Mouse (Mus musculus) megakaryocyte-erythroid progenitor cell, adult 5-6 weeks (primary cell): Measurements from ENCODE around the gene Slc25a25. TPM values are rescaled to one million over a fixed set of nuclear protein-coding genes. Genes with fewer than 3 reads are reported as not detected.

Source experiments
- ATAC-seq: replicated peaks from 2 replicates; pipeline ENCODE4 v1.8.0; 2016; ENCODE audit warnings: mild to moderate bottlenecking, inconsistent platforms; ENCODE audit not compliant: severe bottlenecking, poor library complexity, low FRiP score, low TSS enrichment
- total RNA-seq, 2 experiments: library from RNA; stranded (forward) in 1 of 2; stranded (reverse) in 1 of 2; fragments of 200-1000, 215-1000 nt in 1 of 2; fragments of >200 nt in 1 of 2; fragmentation: Nextera tagmentation in 1 of 2; gene quantifications; 2 replicates each; pipeline ENCODE4 v1.2.3; 2014 to 2017

Slc25a25 gene
- total RNA-seq, 2 experiments from 2014 or later: 12.2 to 34.6 TPM

DNA sequence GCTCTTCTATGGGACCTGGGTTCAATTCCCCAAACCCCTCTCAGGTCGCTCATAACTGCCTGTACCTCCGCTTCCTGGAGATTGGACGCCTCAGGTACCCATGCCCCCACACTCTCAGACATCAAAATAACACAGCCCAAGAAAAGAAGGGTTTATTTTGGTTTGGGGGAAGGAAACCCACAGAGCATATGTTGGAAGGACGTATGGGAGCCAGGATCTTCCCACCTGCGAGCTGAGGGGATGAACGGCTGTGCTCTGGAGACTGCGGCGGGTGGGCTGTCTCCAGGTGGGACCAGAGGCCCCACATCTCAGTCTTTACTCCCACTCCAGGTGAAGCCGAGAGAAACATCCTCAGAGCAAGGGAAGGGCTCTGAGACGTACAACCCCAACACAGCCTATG lies 74.3 kb downstream of the Slc25a25 start:
- no peak for ATAC-seq

DNA sequence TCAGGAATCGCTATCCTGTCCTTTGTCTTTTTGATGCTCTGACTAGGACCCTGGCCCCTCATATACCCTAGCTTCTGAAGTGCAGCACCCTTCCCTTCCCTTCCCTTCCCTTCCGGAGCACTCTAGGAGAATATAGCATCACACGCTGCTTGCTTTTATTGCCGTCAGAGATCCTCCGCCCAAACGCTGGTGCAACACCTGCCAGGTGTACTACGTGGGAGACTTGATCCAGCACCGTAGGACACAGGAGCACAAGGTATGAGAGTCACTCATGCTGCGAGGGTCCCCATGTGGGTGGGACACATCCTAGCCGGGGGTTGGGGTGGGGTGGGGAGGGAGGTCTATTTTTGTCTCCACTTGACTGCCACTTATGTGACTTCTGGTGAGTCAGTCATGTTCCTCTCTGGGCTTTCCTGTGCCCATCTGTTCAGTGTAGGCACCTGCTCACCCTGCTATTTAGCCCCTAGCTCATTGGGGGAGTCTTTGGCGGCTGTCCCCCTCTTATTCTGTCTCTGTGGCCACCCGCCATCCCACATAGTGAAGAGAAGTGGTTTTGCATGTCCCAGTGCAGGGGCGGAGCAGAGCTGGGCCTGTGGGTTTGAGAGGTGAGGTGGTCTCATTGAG lies 75.8 kb downstream of the Slc25a25 start:
- no peak for ATAC-seq

DNA sequence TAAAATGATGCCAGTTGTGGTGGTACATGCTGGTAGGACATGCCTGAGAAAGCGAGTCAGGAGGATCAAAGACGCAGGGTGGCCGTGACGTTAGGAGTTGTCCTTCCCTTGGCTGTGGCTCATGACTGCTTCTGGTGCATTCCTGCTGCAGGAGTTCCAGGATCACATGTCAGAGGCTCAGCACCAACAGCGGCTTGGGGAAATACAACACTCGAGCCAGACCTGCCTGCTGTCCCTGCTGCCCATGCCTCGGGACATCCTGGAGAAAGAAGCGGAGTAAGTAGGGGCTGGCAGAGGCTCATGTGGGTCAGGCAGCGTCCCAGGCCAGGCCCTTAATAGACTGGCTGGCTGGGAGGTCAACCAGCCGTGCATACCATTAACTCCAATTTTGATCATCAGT lies 77.1 kb downstream of the Slc25a25 start:
- no peak for ATAC-seq

DNA sequence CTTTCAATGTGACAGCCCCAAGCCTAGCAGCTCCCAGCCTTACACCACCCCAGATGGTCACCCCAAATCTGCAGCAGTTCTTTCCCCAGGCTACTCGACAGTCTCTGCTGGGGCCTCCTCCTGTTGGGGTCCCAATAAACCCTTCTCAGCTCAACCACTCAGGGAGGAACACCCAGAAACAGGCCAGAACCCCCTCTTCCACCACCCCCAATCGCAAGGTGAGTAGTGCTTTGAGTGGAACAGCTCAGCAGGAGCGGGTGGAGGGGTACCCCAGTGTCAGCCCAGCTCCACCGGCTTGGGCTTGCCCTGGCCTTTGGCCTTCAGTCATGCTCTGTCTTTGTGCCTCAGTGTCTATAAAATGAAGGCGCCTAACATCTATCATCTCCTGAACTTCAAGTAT lies 83.9 kb downstream of the Slc25a25 start:
- ATAC-seq: no peak

Other genes starting within 250 kb of the Slc25a25 start
- gene Pomt1, start 214.9 kb downstream of the Slc25a25 start, total RNA-seq (2014; fragmentation: Nextera tagmentation): 57.6 and 57.7 TPM in 2 replicates
- 27.4 and 29.8 TPM in 2 replicates for gene Pomt1, start 214.9 kb downstream of the Slc25a25 start, total RNA-seq (2017)
- gene Uck1, start 191.3 kb downstream of the Slc25a25 start, total RNA-seq (2014; fragmentation: Nextera tagmentation): 47.2 and 72.7 TPM in 2 replicates
- 21.5 and 21.9 TPM in 2 replicates for gene Uck1, start 191.3 kb downstream of the Slc25a25 start, total RNA-seq (2017)
- 34.8 and 39.0 TPM in 2 replicates for gene Golga2, start 164.1 kb downstream of the Slc25a25 start, total RNA-seq (2014; fragmentation: Nextera tagmentation)
- gene Golga2, start 164.1 kb downstream of the Slc25a25 start, total RNA-seq (2017): 41.6 and 44.5 TPM in 2 replicates
- gene Swi5, start 163.4 kb downstream of the Slc25a25 start, total RNA-seq (2014; fragmentation: Nextera tagmentation): 309 and 320 TPM in 2 replicates
- gene Swi5, start 163.4 kb downstream of the Slc25a25 start, total RNA-seq (2017): 438 and 550 TPM in 2 replicates
- 140 and 155 TPM in 2 replicates for gene Ciz1, start 99.1 kb downstream of the Slc25a25 start, total RNA-seq (2014; fragmentation: Nextera tagmentation)
- gene Ciz1, start 99.1 kb downstream of the Slc25a25 start, total RNA-seq (2017): 41.0 and 87.4 TPM in 2 replicates
- not detected in 2 replicates for gene Dnm1, start 98.1 kb downstream of the Slc25a25 start, total RNA-seq (2014; fragmentation: Nextera tagmentation)
- gene Dnm1, start 98.1 kb downstream of the Slc25a25 start, total RNA-seq (2017): not detected in 2 replicates
- 24.6 and 41.0 TPM in 2 replicates for gene 1110008P14Rik, start 69.5 kb downstream of the Slc25a25 start, total RNA-seq (2014; fragmentation: Nextera tagmentation)
- 15.8 and 18.7 TPM in 2 replicates for gene 1110008P14Rik, start 69.5 kb downstream of the Slc25a25 start, total RNA-seq (2017)
- gene Lcn2, start 63.2 kb downstream of the Slc25a25 start, total RNA-seq (2014; fragmentation: Nextera tagmentation): 98.8 TPM in 1 of 2 replicates, not detected in the other
- 4.9 and 19.5 TPM in 2 replicates for gene Lcn2, start 63.2 kb downstream of the Slc25a25 start, total RNA-seq (2017)
- gene Ptges2, start 55.5 kb downstream of the Slc25a25 start, total RNA-seq (2014; fragmentation: Nextera tagmentation): 10.3 and 11.2 TPM in 2 replicates
- gene Ptges2, start 55.5 kb downstream of the Slc25a25 start, total RNA-seq (2017): 14.4 and 18.4 TPM in 2 replicates
- 3.6 and 4.1 TPM in 2 replicates for gene Naif1, start 988 bp downstream of the Slc25a25 start, total RNA-seq (2014; fragmentation: Nextera tagmentation)
- gene Naif1, start 988 bp downstream of the Slc25a25 start, total RNA-seq (2017): 2.7 and 3.0 TPM in 2 replicates
- 1.5 and 2.9 TPM in 2 replicates for gene Fam102a, start 83.9 kb upstream of the Slc25a25 start, total RNA-seq (2014; fragmentation: Nextera tagmentation)
- gene Fam102a, start 83.9 kb upstream of the Slc25a25 start, total RNA-seq (2017): 0.34 and 2.3 TPM in 2 replicates
- gene Dpm2, start 119.4 kb upstream of the Slc25a25 start, total RNA-seq (2014; fragmentation: Nextera tagmentation): 94.2 and 108 TPM in 2 replicates
- 33.0 and 38.5 TPM in 2 replicates for gene Dpm2, start 119.4 kb upstream of the Slc25a25 start, total RNA-seq (2017)
- gene Pip5kl1, start 123.4 kb upstream of the Slc25a25 start, total RNA-seq (2014; fragmentation: Nextera tagmentation): not detected in 2 replicates
- 0.23 TPM in 1 of 2 replicates, not detected in the other for gene Pip5kl1, start 123.4 kb upstream of the Slc25a25 start, total RNA-seq (2017)
- gene 9430097D07Rik, start 124.2 kb upstream of the Slc25a25 start, total RNA-seq (2014; fragmentation: Nextera tagmentation): not detected in 2 replicates
- gene 9430097D07Rik, start 124.2 kb upstream of the Slc25a25 start, total RNA-seq (2017): 0.75 TPM in 1 of 2 replicates, not detected in the other
- gene St6galnac4, start 135.7 kb upstream of the Slc25a25 start, total RNA-seq (2014; fragmentation: Nextera tagmentation): 21.5 and 29.8 TPM in 2 replicates
- 22.3 and 22.7 TPM in 2 replicates for gene St6galnac4, start 135.7 kb upstream of the Slc25a25 start, total RNA-seq (2017)
- 13.8 and 19.1 TPM in 2 replicates for gene St6galnac6, start 148.3 kb upstream of the Slc25a25 start, total RNA-seq (2014; fragmentation: Nextera tagmentation)
- gene St6galnac6, start 148.3 kb upstream of the Slc25a25 start, total RNA-seq (2017): 6.5 and 12.9 TPM in 2 replicates
- gene Ak1, start 170.3 kb upstream of the Slc25a25 start, total RNA-seq (2014; fragmentation: Nextera tagmentation): 1.7 and 2.4 TPM in 2 replicates
- 1.2 and 8.0 TPM in 2 replicates for gene Ak1, start 170.3 kb upstream of the Slc25a25 start, total RNA-seq (2017)
- gene Eng, start 195.2 kb upstream of the Slc25a25 start, total RNA-seq (2014; fragmentation: Nextera tagmentation): 97.0 and 99.9 TPM in 2 replicates
- gene Eng, start 195.2 kb upstream of the Slc25a25 start, total RNA-seq (2017): 10.8 and 21.3 TPM in 2 replicates